Mouse (Mus musculus) monocyte, adult 5-6 weeks (primary cell): ENCODE measurements around the gene Ugt1a10. TPM values are rescaled to one million over a fixed set of nuclear protein-coding genes. Genes with fewer than 3 reads are reported as not detected.

ENCODE experiments used
- ATAC-seq: fragments of 153-309, 156-312 bp; replicated peaks from 2 replicates; pipeline ENCODE4 v1.8.0; 2017; ENCODE audit warnings: mild to moderate bottlenecking; ENCODE audit not compliant: low TSS enrichment, insufficient number of reproducible peaks, severe bottlenecking, poor library complexity, low FRiP score
- total RNA-seq: library from RNA; stranded (forward); fragments of 200-1000, 200-491, 200-594 nt; gene quantifications from 3 replicates; pipeline ENCODE4 v1.2.3, GENCODE M21; 2017

The Ugt1a10 gene
- total RNA-seq, 1 experiment from 2014 or later, result not detected

DNA sequence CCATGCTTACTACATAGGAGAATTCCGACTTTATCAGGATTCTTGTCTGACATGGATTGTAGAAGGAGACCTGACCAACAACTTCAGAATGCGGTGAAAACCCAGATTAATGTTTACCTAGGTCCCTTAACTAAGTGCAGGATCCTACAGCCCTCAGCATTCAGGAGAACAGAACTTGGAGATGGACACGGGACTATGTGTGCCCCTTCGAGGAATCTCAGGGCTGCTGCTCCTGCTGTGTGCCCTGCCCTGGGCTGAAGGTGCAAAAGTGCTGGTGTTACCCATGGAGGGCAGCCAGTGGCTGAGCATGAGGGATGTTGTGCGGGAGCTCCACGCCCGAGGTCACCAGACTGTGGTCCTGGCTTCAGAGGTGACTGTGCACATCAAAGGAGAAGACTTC, 145.3 kb downstream of the Ugt1a10 start, which contains the start of gene Ugt1a2:
Gene Ugt1a2 (plus strand): TSS at position 146 of the 400 bp plus-strand sequence.
- no peak for ATAC-seq

DNA sequence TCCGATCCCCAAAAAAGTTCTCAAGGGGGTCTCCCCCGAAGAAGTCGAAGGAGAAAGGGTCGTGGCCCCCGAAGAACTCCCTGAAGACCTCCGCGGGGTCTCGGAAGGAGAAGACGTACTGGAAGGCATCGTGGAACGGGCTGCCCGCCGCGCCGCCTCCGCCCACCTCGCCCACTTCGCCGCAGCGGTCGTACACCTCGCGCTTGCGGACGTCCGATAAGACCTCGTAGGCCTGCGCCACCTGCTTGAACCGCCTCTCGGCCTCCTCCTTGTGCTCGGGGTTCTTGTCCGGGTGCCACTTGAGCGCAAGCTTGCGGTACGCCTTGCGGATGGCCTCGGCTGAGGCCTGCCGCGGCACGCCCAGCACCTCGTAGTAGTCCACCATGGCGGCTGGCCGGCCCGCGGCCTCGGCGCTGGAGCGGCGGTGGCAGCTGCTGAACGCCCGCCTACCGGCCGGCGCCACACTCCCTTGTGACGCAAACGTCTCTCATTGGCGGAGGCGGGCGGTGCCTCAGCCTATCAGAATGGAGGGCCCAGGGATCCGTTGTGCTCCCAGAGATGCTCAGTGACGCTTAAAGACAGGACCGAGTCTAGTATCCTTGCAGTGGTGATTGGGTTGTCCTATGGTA, 150.2 kb downstream of the Ugt1a10 start, which contains the start of gene Dnajb3:
Gene Dnajb3 (minus strand): TSS at position 489 of the 629 bp plus-strand sequence.
- 0 out of 2 replicates have a peak, but pooled peaks have one; percentile 17 for ATAC-seq

DNA sequence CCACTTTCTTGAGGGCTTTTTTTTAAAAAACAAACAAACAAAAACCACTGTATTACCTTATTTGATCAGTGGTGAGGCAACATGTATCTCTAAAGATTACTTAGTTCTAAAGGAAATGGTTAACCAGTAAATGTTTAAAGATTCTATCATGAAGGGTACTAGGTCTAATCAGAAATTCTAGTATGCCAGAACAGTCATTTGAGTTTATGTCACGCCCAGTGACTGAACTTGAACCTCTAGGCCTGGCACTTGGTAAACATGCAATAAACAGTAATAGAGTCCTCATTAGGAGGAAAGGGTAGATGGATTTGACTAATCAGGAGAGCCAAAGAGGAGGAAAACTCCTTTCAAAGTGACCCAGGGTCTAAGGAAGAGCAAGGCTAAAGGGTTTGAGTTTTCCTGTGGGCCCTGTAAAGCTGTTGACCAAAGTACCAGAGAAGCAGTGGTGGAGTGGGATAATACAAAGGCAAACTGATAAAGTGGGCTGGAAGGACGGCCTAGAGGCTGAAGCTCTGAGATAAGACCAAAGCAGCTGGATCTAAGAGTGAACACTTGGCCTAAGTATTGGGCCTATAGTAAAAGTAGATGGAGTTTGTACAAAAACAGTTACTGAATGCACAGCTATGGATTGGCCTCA, 151.8 kb downstream of the Ugt1a10 start:
- no peak for ATAC-seq

DNA sequence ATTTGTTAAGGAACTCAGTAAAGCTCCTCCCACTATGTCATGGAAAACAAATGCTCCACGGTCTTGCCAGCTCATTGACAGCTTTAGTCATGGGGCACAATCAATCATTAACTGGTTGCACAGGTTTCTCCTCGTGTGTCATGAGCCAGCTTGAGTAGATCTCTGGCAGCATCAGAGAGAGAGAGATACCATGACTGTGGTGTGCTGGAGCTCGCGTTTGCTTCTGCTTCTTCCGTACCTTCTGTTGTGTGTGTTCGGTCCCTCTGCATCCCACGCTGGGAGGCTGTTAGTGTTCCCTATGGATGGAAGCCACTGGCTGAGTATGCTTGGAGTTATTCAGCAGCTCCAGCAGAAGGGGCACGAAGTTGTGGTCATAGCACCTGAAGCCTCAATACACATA, 156.6 kb downstream of the Ugt1a10 start, which contains the start of gene Ugt1a1:
Gene Ugt1a1 (plus strand): TSS at position 148 of the 400 bp plus-strand sequence.
- peak; percentile 7; the same call in 1 of the 2 replicates for ATAC-seq

DNA sequence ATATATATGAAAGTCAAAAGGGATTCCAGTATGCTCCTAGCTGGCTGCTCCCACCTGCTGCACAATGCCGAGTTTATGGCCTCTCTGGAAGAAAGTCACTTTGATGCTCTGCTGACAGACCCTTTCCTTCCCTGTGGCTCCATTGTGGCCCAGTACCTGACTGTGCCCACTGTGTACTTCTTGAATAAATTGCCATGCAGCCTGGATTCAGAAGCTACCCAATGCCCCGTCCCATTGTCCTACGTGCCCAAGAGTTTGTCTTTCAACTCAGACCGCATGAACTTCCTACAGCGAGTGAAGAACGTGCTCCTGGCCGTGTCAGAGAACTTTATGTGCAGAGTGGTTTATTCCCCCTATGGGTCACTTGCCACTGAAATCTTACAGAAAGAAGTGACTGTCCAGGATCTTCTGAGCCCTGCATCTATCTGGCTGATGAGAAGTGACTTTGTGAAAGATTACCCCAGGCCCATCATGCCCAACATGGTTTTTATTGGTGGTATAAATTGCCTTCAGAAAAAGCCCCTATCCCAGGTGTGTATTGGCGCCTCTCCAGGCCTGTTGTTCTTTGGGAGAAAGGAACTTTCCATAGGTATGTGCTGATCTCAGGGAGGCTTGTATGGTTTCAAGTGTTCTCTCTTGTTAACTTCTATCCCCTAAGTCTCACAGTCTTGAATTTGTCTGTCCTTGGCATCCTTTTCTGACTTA, 157.3 kb downstream of the Ugt1a10 start:
- 0 out of 2 replicates have a peak, but pooled peaks have one; percentile 13 for ATAC-seq

GRCm38 (mm10) chr1:88213061-88213460, 157.9 kb downstream of the Ugt1a10 start:
- ATAC-seq, result no peak

GRCm38 (mm10) chr1:88213766-88214461, 158.7 kb downstream of the Ugt1a10 start:
- 0 out of 2 replicates have a peak, but pooled peaks have one; percentile 3 for ATAC-seq

DNA sequence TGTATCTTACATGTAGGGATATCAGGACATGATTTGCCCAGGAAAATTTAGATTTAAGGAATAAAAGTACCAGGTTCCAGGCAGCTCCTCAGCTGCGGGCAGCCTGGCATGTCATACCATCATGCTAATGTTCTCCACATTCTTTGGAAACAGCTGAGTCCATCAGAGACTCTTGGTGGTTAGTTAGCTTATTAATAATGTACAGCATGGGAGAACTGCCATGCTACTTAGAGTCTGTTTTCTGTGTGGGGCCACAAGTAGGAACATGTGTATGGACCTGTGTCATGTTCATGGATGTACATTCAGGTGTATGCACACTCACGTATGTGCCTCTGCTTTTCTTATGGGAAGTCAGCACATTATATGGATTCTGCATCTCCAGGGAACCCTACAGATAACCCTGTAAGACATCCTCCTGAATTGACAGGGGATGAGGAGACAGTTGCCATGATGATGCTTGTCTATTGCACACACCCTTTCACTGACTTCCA, 159.3 kb downstream of the Ugt1a10 start:
- 0 out of 2 replicates have a peak, but pooled peaks have one; percentile 1 for ATAC-seq

GRCm38 (mm10) chr1:88215466-88216380, 160.5 kb downstream of the Ugt1a10 start:
- ATAC-seq, result no peak

- ATAC-seq, result no peak
These were observed 161.4 kb downstream of the Ugt1a10 start for GRCm38 (mm10) chr1:88216551-88216950.

- ATAC-seq, result no peak
These were observed 162.0 kb downstream of the Ugt1a10 start for GRCm38 (mm10) chr1:88217144-88217543.

- no peak for ATAC-seq
These were observed 162.4 kb downstream of the Ugt1a10 start for GRCm38 (mm10) chr1:88217576-88217975.

DNA sequence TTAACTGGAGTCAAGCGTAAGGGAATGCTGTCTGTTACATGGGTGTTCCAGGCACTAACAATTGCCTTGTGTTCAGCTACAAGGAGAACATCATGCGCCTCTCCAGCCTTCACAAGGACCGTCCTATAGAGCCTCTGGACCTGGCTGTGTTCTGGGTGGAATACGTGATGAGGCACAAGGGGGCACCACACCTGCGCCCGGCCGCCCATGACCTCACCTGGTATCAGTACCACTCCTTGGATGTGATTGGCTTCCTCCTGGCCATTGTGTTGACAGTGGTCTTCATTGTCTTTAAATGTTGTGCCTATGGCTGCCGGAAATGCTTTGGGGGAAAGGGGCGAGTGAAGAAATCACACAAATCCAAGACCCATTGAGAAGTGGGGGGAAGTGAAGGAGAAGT, 162.9 kb downstream of the Ugt1a10 start:
- no peak for ATAC-seq

GRCm38 (mm10) chr1:88218591-88218990, 163.4 kb downstream of the Ugt1a10 start:
- ATAC-seq, result no peak

- no peak for ATAC-seq
These were observed 163.9 kb downstream of the Ugt1a10 start for GRCm38 (mm10) chr1:88219054-88219453.

GRCm38 (mm10) chr1:88220336-88220735, 165.1 kb downstream of the Ugt1a10 start:
- no peak for ATAC-seq

GRCm38 (mm10) chr1:88222216-88222615, 167.0 kb downstream of the Ugt1a10 start:
- no peak for ATAC-seq
